Mouse (Mus musculus) embryo, embryonic 11 days (tissue): Measurements from ENCODE around the gene Ccnd3.

ENCODE experiments used
- DNase-seq: peaks from one replicate; pipeline ENCODE4 v3.0.0-alpha.2; 2015

The Ccnd3 gene

GRCm38 (mm10) chr17:47626031-47626430, 121.2 kb downstream of the Ccnd3 start:
- DNase-seq, result no peak

- DNase-seq, result no peak
These were observed 122.9 kb downstream of the Ccnd3 start for GRCm38 (mm10) chr17:47627791-47628190.

GRCm38 (mm10) chr17:47628851-47629676, 124.2 kb downstream of the Ccnd3 start:
- peak; percentile 98 for DNase-seq

- DNase-seq, result no peak
These were observed 125.1 kb downstream of the Ccnd3 start for GRCm38 (mm10) chr17:47629717-47630677.

- no peak for DNase-seq
These were observed 125.8 kb downstream of the Ccnd3 start, which contains the start of gene Usp49 for GRCm38 (mm10) chr17:47630678-47631065. TSS of gene Usp49 (plus strand) at chr17:47630690.

- no peak for DNase-seq
These were observed 127.5 kb downstream of the Ccnd3 start for GRCm38 (mm10) chr17:47632181-47632840.

- no peak for DNase-seq
These were observed 129.3 kb downstream of the Ccnd3 start for GRCm38 (mm10) chr17:47633999-47634770.

- no peak for DNase-seq
These were observed 138.1 kb downstream of the Ccnd3 start for GRCm38 (mm10) chr17:47642992-47643391.

- peak; percentile 74 for DNase-seq
These were observed 141.8 kb downstream of the Ccnd3 start for GRCm38 (mm10) chr17:47646683-47647082.

- peak; percentile 20 for DNase-seq
These were observed 144.1 kb downstream of the Ccnd3 start for GRCm38 (mm10) chr17:47648966-47649365.
